Mouse (Mus musculus): ENCODE measurements around the gene Ghsr. TPM values are rescaled to one million over a fixed set of nuclear protein-coding genes. Genes with fewer than 3 reads are reported as not detected.
A peak's percentile ranks its signal among the peaks of the same experiment; 100 is the strongest.

Gene Ghsr
- polyA plus RNA-seq, 1 experiment from 2014 or later = 0.54 TPM

GRCm38 (mm10) chr3:27416786-27417185 lies 45.6 kb downstream of the Ghsr start:
- 63% methylated on average over 10 of the region's 10 CpGs for WGBS
- no peak overlapping the region for H3K9ac ChIP-seq
- H3K4me3 ChIP-seq = no peak overlapping the region
- H3K9me3 ChIP-seq (replicated peaks) = no peaks in the 10 kb centered on the region
- no peaks in the 10 kb centered on the region for H3K4me1 ChIP-seq
- H3K4me2 ChIP-seq (replicated peaks) = no peak overlapping the region
- no peak for ATAC-seq (ENCODE audit: low FRiP score)
- H3K36me3 ChIP-seq = no peaks in the 10 kb centered on the region
- H3K27me3 ChIP-seq = no peaks in the 10 kb centered on the region
- no peak overlapping the region for H3K27ac ChIP-seq

GRCm38 (mm10) chr3:27418602-27419001 lies 47.5 kb downstream of the Ghsr start:
- Histone ChIP-seq H3K4me1 (0 out of 2 replicates have a peak, but pooled peaks cover 3% of the 10 kb centered on the region), H3K27me3 (no peaks in the 10 kb centered on the region), H3K27ac (no peak overlapping the region), H3K4me2 (replicated peaks) (no peak overlapping the region), H3K36me3 (no peaks in the 10 kb centered on the region), H3K9ac (no peak overlapping the region), H3K4me3 (no peak overlapping the region), H3K9me3 (replicated peaks) (no peaks in the 10 kb centered on the region)
- ATAC-seq (ENCODE audit: low FRiP score) = no peak
- 92% methylated on average over 8 of the region's 8 CpGs for WGBS

GRCm38 (mm10) chr3:27421980-27422379 lies 50.8 kb downstream of the Ghsr start:
- Histone ChIP-seq H3K9me3 (replicated peaks) (no peaks in the 10 kb centered on the region), H3K27ac (no peak overlapping the region), H3K9ac (no peak overlapping the region), H3K27me3 (no peaks in the 10 kb centered on the region), H3K4me3 (no peak overlapping the region), H3K36me3 (0 out of 2 replicates have a peak, but pooled peaks cover 9% of the 10 kb centered on the region), H3K4me1 (0 out of 2 replicates have a peak, but pooled peaks cover 3% of the 10 kb centered on the region), H3K4me2 (replicated peaks) (no peak overlapping the region)
- WGBS = 60% methylated on average over 12 of the region's 12 CpGs
- ATAC-seq (ENCODE audit: low FRiP score) = 0 out of 2 replicates have a peak, but pooled peaks have one; percentile 46

- no peak for ATAC-seq (ENCODE audit: low FRiP score)
- Histone ChIP-seq H3K27me3 (no peaks in the 10 kb centered on the region), H3K4me2 (replicated peaks) (no peak overlapping the region), H3K4me1 (0 out of 2 replicates have a peak, but pooled peaks cover 3% of the 10 kb centered on the region), H3K36me3 (0 out of 2 replicates have a peak, but pooled peaks cover 9% of the 10 kb centered on the region), H3K9me3 (replicated peaks) (no peaks in the 10 kb centered on the region), H3K9ac (no peak overlapping the region), H3K27ac (no peak overlapping the region), H3K4me3 (no peak overlapping the region)
- WGBS = 89% methylated on average over 6 of the region's 6 CpGs
These were observed 51.4 kb downstream of the Ghsr start for GRCm38 (mm10) chr3:27422521-27422920.

- 94% methylated on average over 11 of the region's 11 CpGs for WGBS
- no peak for ATAC-seq (ENCODE audit: low FRiP score)
- no peaks in the 10 kb centered on the region for H3K9me3 ChIP-seq (replicated peaks)
- H3K4me2 ChIP-seq (replicated peaks) = no peak overlapping the region
- no peak overlapping the region for H3K9ac ChIP-seq
- H3K36me3 ChIP-seq = peaks cover 18% of the 10 kb centered on the region; the same call in 1 of the 2 replicates
- H3K4me1 ChIP-seq = 0 out of 2 replicates have a peak, but pooled peaks cover 3% of the 10 kb centered on the region
- H3K4me3 ChIP-seq = no peak overlapping the region
- H3K27ac ChIP-seq = no peak overlapping the region
- H3K27me3 ChIP-seq = no peaks in the 10 kb centered on the region
These were observed 53.0 kb downstream of the Ghsr start for GRCm38 (mm10) chr3:27424049-27424667.

GRCm38 (mm10) chr3:27427406-27427805 lies 56.3 kb downstream of the Ghsr start:
- WGBS = 89% methylated on average over 6 of the region's 6 CpGs

More at GRCm38 (mm10) chr3:27427406-27427805, 56.3 kb downstream of the Ghsr start:
- no peak for ATAC-seq (ENCODE audit: low FRiP score)
- no peaks in the 10 kb centered on the region for H3K27me3 ChIP-seq
- H3K4me3 ChIP-seq = no peak overlapping the region
- peaks cover 18% of the 10 kb centered on the region; the same call in 1 of the 2 replicates for H3K36me3 ChIP-seq
- no peak overlapping the region for H3K9ac ChIP-seq
- no peak overlapping the region for H3K27ac ChIP-seq
- no peak overlapping the region for H3K4me2 ChIP-seq (replicated peaks)
- H3K4me1 ChIP-seq = no peaks in the 10 kb centered on the region
- no peaks in the 10 kb centered on the region for H3K9me3 ChIP-seq (replicated peaks)

Other genes with a start within 250 kb of the Ghsr start
- gene Ect2, start 217.5 kb upstream of the Ghsr start, polyA plus RNA-seq (2016; fragmentation: Nextera tagmentation; extraction: Ambion mirVana) = 46.8 and 48.1 TPM in 2 replicates
- 5.1 and 5.6 TPM in 2 replicates for gene Nceh1, start 188.4 kb upstream of the Ghsr start, polyA plus RNA-seq (2016; fragmentation: Nextera tagmentation; extraction: Ambion mirVana)
- not detected in 2 replicates for gene Tnfsf10, start 54.3 kb upstream of the Ghsr start, polyA plus RNA-seq (2016; fragmentation: Nextera tagmentation; extraction: Ambion mirVana)

Measured in hindbrain, embryonic 12.5 days (tissue).